Mouse (Mus musculus) erythroid progenitor cell, adult 5-6 weeks (primary cell): ENCODE measurements around the gene Gm572. TPM values are rescaled to one million over a fixed set of nuclear protein-coding genes. Genes with fewer than 3 reads are reported as not detected.

Experiments
- ATAC-seq: replicated peaks from 2 replicates; pipeline ENCODE4 v1.8.0; 2016; ENCODE audit warnings: moderate number of reproducible peaks, mild to moderate bottlenecking, moderate TSS enrichment, inconsistent platforms; ENCODE audit not compliant: poor library complexity, low FRiP score, severe bottlenecking
- total RNA-seq, 2 experiments: library from RNA; stranded (forward) in 1 of 2; stranded (reverse) in 1 of 2; fragments of 150-400 nt in 1 of 2; fragments of 186-747, 209-891 nt in 1 of 2; gene quantifications; 2 replicates each; pipeline versions ENCODE4 v1.2.3 to v1.2.4; 2015 to 2017; ENCODE audit warnings: low replicate concordance in 2 of 2

Gm572 gene
- total RNA-seq, 2 experiments from 2014 or later, result not detected

- ATAC-seq, result no peak
These were observed 65.7 kb downstream of the Gm572 start for GRCm38 (mm10) chr4:148708836-148709235.

- no peak for ATAC-seq
These were observed 67.3 kb downstream of the Gm572 start for GRCm38 (mm10) chr4:148710446-148710845.

- no peak for ATAC-seq
These were observed 68.2 kb downstream of the Gm572 start for GRCm38 (mm10) chr4:148711323-148711722.

DNA sequence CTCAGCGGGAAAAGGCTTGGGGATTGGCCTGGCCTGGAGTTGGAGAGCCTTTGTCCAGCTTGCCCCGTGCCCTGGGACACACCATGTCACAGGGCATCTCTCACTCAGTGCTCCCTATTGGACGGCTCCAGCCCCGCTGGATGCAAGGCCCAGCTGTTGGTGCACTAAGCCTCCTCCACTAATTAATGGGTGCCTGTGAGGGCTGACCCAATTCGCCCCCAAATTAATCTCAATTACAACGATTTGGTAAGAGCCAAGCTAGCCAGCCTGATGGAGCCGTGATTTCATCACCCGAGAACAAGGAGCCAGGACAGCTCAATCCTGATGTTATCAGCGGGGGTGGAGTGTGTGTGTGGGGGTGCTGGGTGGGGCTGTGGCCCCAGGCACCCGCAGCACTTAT is 69.5 kb downstream of the Gm572 start:
- ATAC-seq, result no peak

DNA sequence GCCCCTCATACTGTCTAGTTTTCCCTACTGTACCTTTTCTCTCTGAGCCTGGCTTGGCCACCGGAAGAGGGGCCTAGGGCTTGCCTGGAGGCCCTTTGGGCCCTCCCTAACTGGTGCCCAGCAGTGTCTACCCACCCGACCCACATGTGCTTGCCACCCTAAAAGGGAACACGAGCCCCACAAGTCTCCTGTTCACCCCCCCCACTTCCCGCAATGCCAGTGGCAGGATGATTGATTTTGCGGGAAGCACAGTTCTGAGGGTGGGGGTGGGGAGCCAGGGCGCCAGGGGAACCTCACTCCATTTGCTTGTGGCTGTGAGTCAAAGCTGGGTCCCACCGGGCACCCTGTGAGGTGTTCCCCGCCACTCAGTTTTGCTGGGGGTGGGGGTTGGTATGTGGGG is 70.9 kb downstream of the Gm572 start:
- no peak for ATAC-seq

DNA sequence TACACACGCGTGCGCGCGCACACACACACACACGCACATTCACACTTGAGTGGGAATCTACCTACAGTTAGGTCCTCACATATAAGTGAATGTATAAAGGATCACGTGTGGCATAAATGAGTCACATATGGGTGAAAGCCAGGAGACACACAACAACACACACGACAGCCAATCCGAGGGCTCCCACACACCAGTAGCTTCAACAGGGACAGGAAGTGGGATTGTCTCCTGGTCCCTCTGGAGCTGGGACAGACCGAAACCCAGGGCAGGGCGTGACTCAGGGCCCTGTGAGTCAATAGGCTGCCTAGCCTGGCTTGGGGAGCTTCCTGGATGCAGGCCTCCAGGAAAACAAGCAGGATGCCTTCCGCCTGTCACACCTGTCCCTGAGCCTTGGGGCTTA is 71.6 kb downstream of the Gm572 start:
- ATAC-seq, result no peak

- no peak for ATAC-seq
These were observed 72.3 kb downstream of the Gm572 start for GRCm38 (mm10) chr4:148715396-148715795.

Other genes starting within 250 kb of the Gm572 start
- 1.8 and 4.6 TPM in 2 replicates for gene Ubiad1, start 198.5 kb upstream of the Gm572 start, total RNA-seq (2015; ENCODE audit: low replicate concordance)
- 3.6 and 4.3 TPM in 2 replicates for gene Ubiad1, start 198.5 kb upstream of the Gm572 start, total RNA-seq (2017; ENCODE audit: low replicate concordance)
- gene Mtor, start 194.7 kb upstream of the Gm572 start, total RNA-seq (2015; ENCODE audit: low replicate concordance), result 19.8 and 34.4 TPM in 2 replicates
- 22.0 and 24.4 TPM in 2 replicates for gene Mtor, start 194.7 kb upstream of the Gm572 start, total RNA-seq (2017; ENCODE audit: low replicate concordance)
- 0.84 TPM in 1 of 2 replicates, not detected in the other for gene Angptl7, start 142.9 kb upstream of the Gm572 start, total RNA-seq (2015; ENCODE audit: low replicate concordance)
- not detected in 2 replicates for gene Angptl7, start 142.9 kb upstream of the Gm572 start, total RNA-seq (2017; ENCODE audit: low replicate concordance)
- gene Exosc10, start 84.9 kb upstream of the Gm572 start, total RNA-seq (2015; ENCODE audit: low replicate concordance), result 27.4 and 31.9 TPM in 2 replicates
- gene Exosc10, start 84.9 kb upstream of the Gm572 start, total RNA-seq (2017; ENCODE audit: low replicate concordance), result 20.1 and 41.5 TPM in 2 replicates
- 11.3 and 14.1 TPM in 2 replicates for gene Srm, start 51.8 kb upstream of the Gm572 start, total RNA-seq (2015; ENCODE audit: low replicate concordance)
- 1.0 and 4.5 TPM in 2 replicates for gene Srm, start 51.8 kb upstream of the Gm572 start, total RNA-seq (2017; ENCODE audit: low replicate concordance)
- not detected in 2 replicates for gene Masp2, start 40.8 kb upstream of the Gm572 start, total RNA-seq (2015; ENCODE audit: low replicate concordance)
- gene Masp2, start 40.8 kb upstream of the Gm572 start, total RNA-seq (2017; ENCODE audit: low replicate concordance), result 2.8 TPM in 1 of 2 replicates, not detected in the other
- 230 and 350 TPM in 2 replicates for gene Tardbp, start 16.3 kb upstream of the Gm572 start, total RNA-seq (2015; ENCODE audit: low replicate concordance)
- gene Tardbp, start 16.3 kb upstream of the Gm572 start, total RNA-seq (2017; ENCODE audit: low replicate concordance), result 315 and 491 TPM in 2 replicates
- gene Casz1, start 161.1 kb downstream of the Gm572 start, total RNA-seq (2015; ENCODE audit: low replicate concordance), result 1.4 and 2.5 TPM in 2 replicates
- gene Casz1, start 161.1 kb downstream of the Gm572 start, total RNA-seq (2017; ENCODE audit: low replicate concordance), result 1.1 and 3.1 TPM in 2 replicates